9 mouse cellular contexts compared by ENCODE assay signal in the genomic region with DNA sequence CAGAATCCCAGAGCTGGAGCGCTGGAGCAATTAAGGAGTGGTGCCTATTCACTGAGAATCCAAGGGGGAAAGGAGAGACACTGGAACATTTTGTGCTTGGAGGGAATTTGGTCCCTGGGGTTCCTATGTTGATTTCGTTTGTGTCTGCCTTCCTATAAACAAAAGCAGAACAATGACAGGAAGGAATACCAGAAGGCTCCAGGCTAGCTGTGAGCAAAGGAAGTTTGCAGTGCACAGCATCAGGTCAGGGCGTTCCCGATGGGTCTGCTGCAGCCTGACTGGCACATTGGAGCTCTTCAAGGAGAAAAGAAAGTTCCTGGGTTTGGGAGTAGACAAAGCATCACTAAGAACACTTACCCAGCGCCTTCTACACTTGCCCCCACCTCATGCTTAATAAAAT. TPM values are rescaled to one million over a fixed set of nuclear protein-coding genes. Genes with fewer than 3 reads are reported as not detected.
DNase-seq lines count a peak whose midpoint lies in the region; ATAC-seq lines count a peak whose summit lies in the region.
"Had no signal": no experiment of that assay in that cellular context is flagged by ENCODE, and none has a peak within 500 bp of the region (broad histone marks: within the 10 kb centered on the region; RNA-seq: fewer than 3 reads in every experiment).

No protein-coding gene starts in this region.

- peak overlapping the region; percentile 65; the same call in 1 of the 2 replicates for H3K4me3 ChIP-seq in embryonic facial prominence, embryonic 10.5 days
- peak overlapping the region; percentile 63 for H3K4me3 ChIP-seq in hindbrain, embryonic 14.5 days (replicated peaks; ENCODE audit: low read length)

- 13% methylated on average over 5 of the region's 5 CpGs for WGBS in embryonic facial prominence, embryonic 10.5 days
- 16% methylated on average over 5 of the region's 5 CpGs for WGBS in hindbrain, embryonic 14.5 days

- H3K27ac ChIP-seq in embryonic facial prominence, embryonic 10.5 days (replicated peaks): no peak overlapping the region
- H3K27ac ChIP-seq in hindbrain, embryonic 14.5 days: no peak overlapping the region

- peak; percentile 9 to 24 for DNase-seq in frontal cortex, postnatal 36 days (ENCODE audit: low spot score in 2 of 2)
- no peak for DNase-seq in embryonic facial prominence, embryonic 10.5 days (ENCODE audit: low spot score)
- DNase-seq in hindbrain, embryonic 14.5 days (ENCODE audit: low spot score): no peak
- peak; percentile 71 for DNase-seq in lung, postnatal 36 days
- no peak for DNase-seq in adrenal gland, postnatal 25 days
- DNase-seq in yolk sac, embryonic 10.5 days (ENCODE audit: low spot score): no peak
- DNase-seq in Muller cell, postnatal 12 days (ENCODE audit: inconsistent ontology term): no peak

- H3K4me2 ChIP-seq in hindbrain, embryonic 14.5 days (replicated peaks): peak overlapping the region; percentile 92

- no peak for ATAC-seq in frontal cortex, adult (ENCODE audit: low TSS enrichment)
- no peak for ATAC-seq in hindbrain, embryonic 14.5 days (ENCODE audit: low FRiP score)

- no peaks in the 10 kb centered on the region for H3K9me3 ChIP-seq in embryonic facial prominence, embryonic 10.5 days
- H3K9me3 ChIP-seq in hindbrain, embryonic 14.5 days (ENCODE audit: control insufficient read depth, low read length): no peaks in the 10 kb centered on the region

- peak overlapping the region; percentile 73 for H3K9ac ChIP-seq in hindbrain, embryonic 14.5 days

- H3K27me3 ChIP-seq in embryonic facial prominence, embryonic 10.5 days (replicated peaks; ENCODE audit: low read depth, poor library complexity, severe bottlenecking): peaks cover 46% of the 10 kb centered on the region
- 0 out of 2 replicates have a peak, but pooled peaks cover 6% of the 10 kb centered on the region for H3K27me3 ChIP-seq in hindbrain, embryonic 14.5 days (ENCODE audit: control insufficient read depth, insufficient read depth, low read length)

- H3K36me3 ChIP-seq in embryonic facial prominence, embryonic 10.5 days (replicated peaks): no peaks in the 10 kb centered on the region
- peaks cover 1% of the 10 kb centered on the region; the same call in 1 of the 2 replicates for H3K36me3 ChIP-seq in hindbrain, embryonic 14.5 days (replicated peaks; ENCODE audit: control insufficient read depth, insufficient read depth)

- H3K4me1 ChIP-seq in embryonic facial prominence, embryonic 10.5 days: peaks cover 10% of the 10 kb centered on the region
- H3K4me1 ChIP-seq in hindbrain, embryonic 14.5 days (replicated peaks; ENCODE audit: control insufficient read depth, insufficient read depth, low read length): peaks cover 5% of the 10 kb centered on the region; the same call in 1 of the 2 replicates

RNA-seq across cellular contexts. Expression of a gene that starts 1.9 kb away (rescaled TPM):
- polyA plus RNA-seq in embryonic facial prominence, embryonic 10.5 days (2016; fragmentation: Nextera tagmentation; extraction: Ambion mirVana): 3.3 and 3.4 TPM in 2 replicates
- polyA plus RNA-seq in hindbrain, embryonic 14.5 days (2014; fragmentation: Nextera tagmentation; extraction: Ambion mirVana): 36.3 and 44.1 TPM in 2 replicates
- 2.2 and 2.4 TPM in 2 replicates for total RNA-seq in adrenal gland, postnatal 25 days (2021)
- total RNA-seq: liver, adult 2 months had no signal
- polyA plus RNA-seq: liver, adult 2 months had no signal

Comparison
In these comparisons a context has a peak if more than half of its experiments do, and no peak if none do; other contexts are left out.
1. DNase-seq: peak in frontal cortex, postnatal 36 days (2 of 2) and lung, postnatal 36 days (single experiment); none in embryonic facial prominence, embryonic 10.5 days (single experiment), hindbrain, embryonic 14.5 days (single experiment), adrenal gland, postnatal 25 days (single experiment), yolk sac, embryonic 10.5 days (single experiment) and Muller cell, postnatal 12 days (single experiment).